Mouse (Mus musculus) midbrain, embryonic 14.5 days (tissue): Measurements from ENCODE around the gene Arhgap24. TPM values are rescaled to one million over a fixed set of nuclear protein-coding genes. Genes with fewer than 3 reads are reported as not detected.

Source experiments
- ATAC-seq: fragments of 200-750 bp; cut with Nextera tagmentation; 2 replicates; pipeline ENCODE4 v1.8.0; 2017; ENCODE audit warnings: moderate number of reproducible peaks, moderate library complexity; ENCODE audit not compliant: low FRiP score, low TSS enrichment
- DNase-seq: peaks from one replicate; pipeline ENCODE4 v3.0.0-alpha.2; 2015
- H3K27ac ChIP-seq: fragments of 300-500 bp; sonication (generic); replicated peaks from 2 replicates; pipeline ENCODE4 v1.5.1; 2014; ENCODE audit warnings: mild to moderate bottlenecking, low read depth, low read length, moderate library complexity
- H3K27me3 ChIP-seq: fragments of 300-500 bp; sonication (generic); 2 replicates; pipeline ENCODE4 v1.6.1; 2014; ENCODE audit warnings: low read length, control low read depth, mixed read lengths; ENCODE audit not compliant: control insufficient read depth, insufficient read depth
- H3K36me3 ChIP-seq: fragments of 300-500 bp; sonication (generic); 2 replicates; pipeline ENCODE4 v1.6.1; 2014; ENCODE audit warnings: low read length, control low read depth; ENCODE audit not compliant: control insufficient read depth, insufficient read depth
- H3K4me1 ChIP-seq: fragments of 300-500 bp; sonication (generic); 2 replicates; pipeline ENCODE4 v1.6.1; 2014; ENCODE audit warnings: mild to moderate bottlenecking, antibody characterized with exemption, low read length, control low read depth; ENCODE audit not compliant: control insufficient read depth, insufficient read depth
- H3K4me2 ChIP-seq: fragments of 300-500 bp; sonication (generic); 2 replicates; pipeline ENCODE4 v1.6.1; 2014; ENCODE audit warnings: mild to moderate bottlenecking, low read length, moderate library complexity
- H3K4me3 ChIP-seq: fragments of 300-500 bp; sonication (generic); replicated peaks from 2 replicates; pipeline ENCODE4 v1.5.1; 2014; ENCODE audit warnings: low read depth, low read length
- H3K9ac ChIP-seq: fragments of 300-500 bp; sonication (generic); replicated peaks from 2 replicates; pipeline ENCODE4 v1.6.1; 2014; ENCODE audit warnings: mild to moderate bottlenecking, low read length, moderate library complexity
- H3K9me3 ChIP-seq: fragments of 300-500 bp; sonication (generic); 2 replicates; pipeline ENCODE4 v1.6.1; 2016; ENCODE audit warnings: low read length, control low read depth, mixed read lengths; ENCODE audit not compliant: control insufficient read depth
- WGBS: fragments of 180-500 bp; shearing (Covaris S2); extraction: QIAGEN DNeasy Blood & Tissue Kit; methylation state at CpG from one replicate; pipeline ENCODE4 v1.1.7; 2014; 5-methylcytosine and 5-hydroxymethylcytosine counted together
- polyA plus RNA-seq: library from polyadenylated mRNA; unstranded; fragments of >200 nt; fragmentation: Nextera tagmentation; extraction: Ambion mirVana; gene quantifications from 2 replicates; pipeline ENCODE4 v1.2.1, GENCODE M21; 2014

The Arhgap24 gene
- polyA plus RNA-seq, 1 experiment from 2014 or later: 7.3 TPM

DNA sequence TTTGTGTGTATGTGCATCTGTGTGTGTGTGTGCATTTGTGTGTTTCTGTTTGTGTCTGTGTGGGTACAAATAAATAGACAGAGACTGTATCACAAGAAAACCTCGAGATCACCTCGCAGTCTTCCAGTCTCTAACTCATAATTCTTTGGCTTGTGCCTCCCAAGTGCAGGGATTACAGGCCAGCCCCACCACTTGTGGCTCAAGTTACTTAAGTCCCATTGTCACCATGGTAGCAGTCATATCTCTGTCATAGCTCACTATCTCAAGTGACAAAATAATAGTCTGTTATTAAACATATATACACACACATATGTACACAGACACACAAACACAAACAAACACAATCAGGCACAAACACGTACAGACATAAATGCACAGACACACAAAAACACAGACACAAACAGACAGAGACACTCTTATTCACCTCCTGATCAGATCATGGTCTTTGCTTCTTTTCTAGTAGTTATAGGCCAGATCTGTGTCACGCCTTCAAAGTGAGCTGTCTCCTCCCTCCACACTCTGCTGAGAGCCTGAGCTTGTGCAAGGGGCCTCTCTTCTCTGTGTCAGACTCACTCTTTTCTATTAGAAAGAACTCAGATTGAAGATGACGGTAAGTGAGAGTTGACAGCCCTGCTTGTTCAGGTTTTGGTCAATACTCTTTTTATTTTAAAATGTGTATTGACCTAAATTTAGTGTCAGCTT, 261.5 kb downstream of the Arhgap24 start:
- ATAC-seq: no peak
- Histone ChIP-seq H3K9ac (no peak overlapping the region), H3K4me3 (no peak overlapping the region), H3K27me3 (no peaks in the 10 kb centered on the region), H3K4me2 (no peak overlapping the region), H3K9me3 (no peaks in the 10 kb centered on the region), H3K36me3 (no peaks in the 10 kb centered on the region), H3K27ac (no peak overlapping the region), H3K4me1 (no peaks in the 10 kb centered on the region)
- no peak for DNase-seq
- 71% methylated on average over 5 of the region's 5 CpGs for WGBS

DNA sequence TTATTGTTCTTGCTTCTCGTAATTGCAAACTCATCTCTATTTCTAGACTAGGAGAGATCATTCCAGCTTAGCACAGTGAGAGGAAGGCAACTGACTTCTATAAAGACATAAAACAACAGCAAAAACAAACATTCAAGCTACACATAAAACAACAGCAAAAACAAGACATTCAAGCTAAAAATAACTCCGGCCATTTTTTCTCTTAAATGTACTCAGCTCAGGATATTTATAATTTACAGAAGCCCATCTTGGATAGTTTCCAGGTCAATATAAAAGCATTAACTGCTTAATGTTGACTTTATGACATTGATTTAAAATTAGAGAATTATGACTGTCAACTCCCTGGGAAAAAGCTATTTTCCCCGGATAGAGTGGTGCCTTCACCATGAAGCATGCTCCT, 262.2 kb downstream of the Arhgap24 start:
- H3K27me3 ChIP-seq: no peaks in the 10 kb centered on the region
- no peak overlapping the region for H3K9ac ChIP-seq
- no peak overlapping the region for H3K27ac ChIP-seq
- no peaks in the 10 kb centered on the region for H3K36me3 ChIP-seq
- DNase-seq (no peak), ATAC-seq (no peak)
- H3K4me3 ChIP-seq: no peak overlapping the region
- no peaks in the 10 kb centered on the region for H3K4me1 ChIP-seq
- H3K9me3 ChIP-seq: no peaks in the 10 kb centered on the region
- 85% methylated on average over 3 of the region's 3 CpGs for WGBS
- no peak overlapping the region for H3K4me2 ChIP-seq

- WGBS: 85% methylated on average over 4 of the region's 4 CpGs
- Histone ChIP-seq H3K9me3 (no peaks in the 10 kb centered on the region), H3K4me3 (no peak overlapping the region), H3K4me1 (no peaks in the 10 kb centered on the region), H3K9ac (no peak overlapping the region), H3K27me3 (no peaks in the 10 kb centered on the region), H3K27ac (no peak overlapping the region), H3K4me2 (no peak overlapping the region), H3K36me3 (no peaks in the 10 kb centered on the region)
- DNase-seq (no peak), ATAC-seq (no peak)
These were observed 262.9 kb downstream of the Arhgap24 start for GRCm38 (mm10) chr5:102744051-102744450.

GRCm38 (mm10) chr5:102748146-102748545, 267.0 kb downstream of the Arhgap24 start:
- Histone ChIP-seq H3K9me3 (no peaks in the 10 kb centered on the region), H3K4me3 (no peak overlapping the region), H3K27me3 (no peaks in the 10 kb centered on the region), H3K4me2 (no peak overlapping the region), H3K27ac (no peak overlapping the region), H3K9ac (no peak overlapping the region), H3K36me3 (no peaks in the 10 kb centered on the region), H3K4me1 (no peaks in the 10 kb centered on the region)
- ATAC-seq: no peak
- no peak for DNase-seq
- 84% methylated on average over 9 of the region's 9 CpGs for WGBS

DNA sequence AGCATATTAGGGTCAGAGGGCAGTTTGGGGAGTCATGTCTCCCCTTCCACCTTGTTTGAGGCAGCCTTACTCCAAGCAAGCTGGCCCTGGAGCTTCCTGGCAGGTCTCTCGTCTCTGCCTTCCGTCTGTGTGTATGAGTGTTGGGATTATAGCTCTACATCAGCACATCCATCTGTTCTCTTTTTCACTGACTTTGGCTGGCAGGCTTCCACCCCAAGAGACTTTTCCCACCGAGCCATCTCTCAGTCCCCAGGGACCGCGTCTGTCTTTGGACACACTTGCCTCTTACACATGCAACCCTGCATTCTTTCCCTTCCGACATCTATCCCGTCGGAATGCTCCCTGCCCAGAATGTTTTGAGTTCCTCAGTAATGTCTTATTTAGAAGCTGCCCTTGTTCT, 267.8 kb downstream of the Arhgap24 start:
- no peak overlapping the region for H3K4me2 ChIP-seq
- no peaks in the 10 kb centered on the region for H3K36me3 ChIP-seq
- WGBS: 61% methylated on average over 8 of the region's 8 CpGs
- H3K27ac ChIP-seq: no peak overlapping the region
- H3K4me3 ChIP-seq: no peak overlapping the region
- DNase-seq (peak; percentile 11), ATAC-seq (no peak)
- H3K9me3 ChIP-seq: no peaks in the 10 kb centered on the region
- H3K9ac ChIP-seq: no peak overlapping the region
- H3K4me1 ChIP-seq: no peaks in the 10 kb centered on the region
- H3K27me3 ChIP-seq: no peaks in the 10 kb centered on the region

DNA sequence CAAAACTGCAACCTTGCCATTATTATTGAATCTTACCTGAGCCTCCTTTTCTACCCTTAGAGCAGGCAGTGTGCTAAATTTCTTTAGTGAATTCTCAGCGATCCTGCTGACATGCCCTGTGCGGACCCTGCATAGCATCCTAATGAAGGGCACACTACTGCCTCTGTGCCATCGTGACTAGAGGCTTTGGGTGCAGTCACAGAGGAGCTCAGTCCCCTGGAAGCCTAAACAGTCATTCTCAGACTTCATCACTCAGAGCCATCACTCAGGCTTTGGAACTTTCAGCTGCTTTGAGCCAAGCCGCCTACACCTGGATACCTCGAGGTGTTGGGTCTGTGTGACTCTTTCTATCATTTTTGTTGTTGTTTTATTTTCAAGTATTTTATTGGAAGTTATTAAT, 269.5 kb downstream of the Arhgap24 start:
- H3K9me3 ChIP-seq: no peaks in the 10 kb centered on the region
- ATAC-seq (no peak), DNase-seq (no peak)
- WGBS: 82% methylated on average over 5 of the region's 5 CpGs
- H3K36me3 ChIP-seq: no peaks in the 10 kb centered on the region
- H3K4me1 ChIP-seq: no peaks in the 10 kb centered on the region
- H3K27ac ChIP-seq: no peak overlapping the region
- no peak overlapping the region for H3K4me2 ChIP-seq
- H3K9ac ChIP-seq: no peak overlapping the region
- H3K27me3 ChIP-seq: no peaks in the 10 kb centered on the region
- no peak overlapping the region for H3K4me3 ChIP-seq

DNA sequence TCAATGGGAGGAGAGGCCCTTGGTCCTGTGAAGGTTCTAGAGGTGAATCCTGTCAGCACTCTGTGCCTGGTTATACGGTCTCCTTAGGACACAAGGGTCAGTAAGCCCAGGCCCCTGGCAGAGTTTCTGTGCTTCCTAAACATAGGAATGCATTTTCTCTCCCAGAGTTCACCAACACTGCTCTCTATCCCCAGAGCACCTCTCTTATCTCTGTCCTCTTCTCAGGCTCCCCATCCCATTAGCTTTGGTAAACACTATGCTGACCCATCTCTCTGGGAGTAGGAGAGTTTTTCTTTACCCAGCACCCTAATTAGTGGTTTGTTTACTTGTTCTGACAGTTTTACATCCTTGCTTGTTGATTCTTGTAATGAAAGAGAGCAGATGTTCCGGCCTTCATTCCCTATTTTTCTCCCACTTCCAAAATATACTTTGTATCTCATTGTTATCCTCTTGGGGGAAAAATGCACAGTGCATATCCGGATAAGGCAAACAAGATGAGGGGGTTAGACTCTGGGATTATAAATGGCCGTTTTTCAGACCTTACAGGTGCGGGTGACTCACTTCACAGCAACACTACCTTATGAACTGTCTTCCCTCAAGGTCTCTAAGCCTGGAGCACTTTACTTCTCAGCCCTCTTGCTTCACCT, 270.6 kb downstream of the Arhgap24 start:
- no peaks in the 10 kb centered on the region for H3K4me1 ChIP-seq
- DNase-seq (no peak), ATAC-seq (no peak)
- H3K27ac ChIP-seq: no peak overlapping the region
- H3K27me3 ChIP-seq: no peaks in the 10 kb centered on the region
- H3K36me3 ChIP-seq: no peaks in the 10 kb centered on the region
- no peak overlapping the region for H3K4me2 ChIP-seq
- H3K9me3 ChIP-seq: no peaks in the 10 kb centered on the region
- 85% methylated on average over 5 of the region's 5 CpGs for WGBS
- H3K9ac ChIP-seq: no peak overlapping the region
- no peak overlapping the region for H3K4me3 ChIP-seq

DNA sequence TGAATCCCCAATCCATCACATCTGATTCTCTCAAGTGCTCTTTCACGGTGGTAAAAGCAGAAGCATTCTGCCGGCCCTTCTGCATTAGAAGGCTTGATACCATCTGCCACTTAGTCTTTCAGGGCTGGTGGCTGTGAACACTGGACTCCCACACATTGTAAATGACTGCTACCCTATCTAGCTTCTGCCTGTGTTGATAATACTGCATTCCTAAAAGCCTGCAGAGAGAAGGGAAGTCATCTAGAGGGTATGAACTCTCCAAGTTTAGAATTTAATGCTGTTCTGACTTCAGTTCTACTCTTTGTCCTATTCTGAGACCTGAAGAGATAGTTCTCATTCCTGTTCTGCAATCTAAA, 271.1 kb downstream of the Arhgap24 start:
- H3K9ac ChIP-seq: no peak overlapping the region
- ATAC-seq: no peak

DNA sequence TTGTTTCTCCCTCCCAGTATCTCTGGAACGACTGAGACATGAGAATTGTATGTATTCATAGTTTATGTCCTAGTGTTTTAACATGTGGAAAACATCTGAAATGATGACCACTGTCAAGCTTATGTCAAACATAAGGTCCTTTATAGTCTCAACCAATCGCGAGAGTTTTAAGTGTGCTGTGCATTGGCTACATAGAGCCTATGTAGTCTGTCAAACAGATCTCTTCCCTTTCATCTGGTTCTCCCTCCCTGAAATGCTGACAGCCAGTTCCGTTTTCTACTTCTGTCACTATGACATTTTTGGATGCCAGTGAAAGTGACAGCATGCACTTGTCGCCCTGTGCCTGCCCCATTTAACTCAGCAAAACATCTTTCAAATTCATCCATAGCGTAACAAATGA, 275.8 kb downstream of the Arhgap24 start:
- 85% methylated on average over 6 of the region's 6 CpGs for WGBS
- Histone ChIP-seq H3K4me3 (no peak overlapping the region), H3K27me3 (no peaks in the 10 kb centered on the region), H3K36me3 (no peaks in the 10 kb centered on the region), H3K27ac (no peak overlapping the region), H3K4me2 (no peak overlapping the region), H3K9me3 (no peaks in the 10 kb centered on the region), H3K9ac (no peak overlapping the region), H3K4me1 (no peaks in the 10 kb centered on the region)
- DNase-seq (no peak), ATAC-seq (no peak)

More for the DNA sequence above, 271.1 kb downstream of the Arhgap24 start:
- Histone ChIP-seq H3K9me3 (no peaks in the 10 kb centered on the region), H3K4me3 (no peak overlapping the region), H3K27me3 (no peaks in the 10 kb centered on the region), H3K36me3 (no peaks in the 10 kb centered on the region), H3K4me2 (no peak overlapping the region), H3K4me1 (no peaks in the 10 kb centered on the region), H3K27ac (no peak overlapping the region)
- DNase-seq: no peak
- 51% methylated on average over 2 of the region's 2 CpGs for WGBS
